Mouse (Mus musculus) layer of hippocampus, adult 6 months (tissue): ENCODE results near the gene Etv6. TPM values are rescaled to one million over a fixed set of nuclear protein-coding genes. Genes with fewer than 3 reads are reported as not detected.

Experiments
- long read RNA-seq, 2 experiments: library from polyadenylated mRNA; unstranded; transcript quantifications; one replicate each; pipeline ENCODE4 v2.0.0; 2019 to 2020
- polyA plus RNA-seq: library from polyadenylated mRNA; unstranded; fragments of <200 nt; fragmentation: Nextera tagmentation; gene quantifications from 2 replicates; pipeline ENCODE4 v1.2.3, GENCODE M21; 2021

The Etv6 gene
- polyA plus RNA-seq = 1.3 and 1.5 TPM in 2 replicates
- long read RNA-seq, experiment 1, full-length matches to known transcripts = 1 of 4 reads
- long read RNA-seq, experiment 1, partial matches to known transcripts = 0 of 4 reads
- long read RNA-seq, experiment 1, other reads (novel, unspliced or antisense) = 3 of 4 reads
- long read RNA-seq, experiment 2, full-length matches to known transcripts = 2 of 11 reads
- long read RNA-seq, experiment 2, partial matches to known transcripts = 4 of 11 reads
- long read RNA-seq, experiment 2, other reads (novel, unspliced or antisense) = 5 of 11 reads

DNA sequence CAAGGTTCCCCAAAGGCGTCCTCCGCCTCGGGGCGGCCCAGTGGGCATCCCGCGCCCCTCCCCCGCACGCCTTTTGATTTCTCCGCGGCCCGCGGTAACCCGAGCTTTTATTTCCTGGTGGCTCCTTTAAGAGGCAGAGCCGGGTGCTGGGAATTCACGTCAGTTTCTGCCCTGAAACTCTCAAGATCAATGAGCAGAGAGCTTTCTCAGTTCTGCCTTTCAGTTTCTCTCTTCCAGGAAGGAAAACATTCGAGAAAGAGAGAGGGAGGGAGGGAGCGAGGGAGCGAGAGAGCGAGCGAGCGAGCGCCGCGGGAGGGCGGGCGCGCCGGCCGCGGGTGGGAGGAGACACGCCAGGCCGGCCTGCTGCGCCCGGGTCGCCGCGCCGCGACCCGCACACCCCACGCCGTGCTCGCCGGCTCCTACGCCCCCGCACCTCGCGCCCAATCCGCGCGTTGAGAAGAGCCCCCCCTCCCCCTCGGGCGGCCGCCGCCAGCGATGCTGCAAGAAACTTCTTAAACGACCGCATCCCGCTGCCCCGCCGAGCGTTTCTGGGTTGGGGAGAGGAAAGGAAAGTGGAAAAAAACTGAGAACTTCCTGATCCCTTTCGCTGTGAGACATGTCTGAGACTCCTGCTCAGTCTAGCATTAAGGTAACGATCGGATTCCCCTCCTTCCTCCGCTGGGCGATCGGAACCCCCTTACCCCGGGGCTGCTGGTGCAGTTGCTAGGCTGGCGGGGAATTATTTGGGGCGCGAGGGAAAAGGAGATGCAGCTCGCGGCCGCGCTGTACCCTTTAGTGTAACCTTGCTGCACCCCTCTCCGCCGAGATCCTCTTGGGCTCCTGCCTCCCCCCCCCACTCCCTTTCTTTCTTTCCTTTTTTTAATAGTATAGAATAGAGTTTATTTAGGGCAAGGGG is at the start of gene Etv6:
TSS of gene Etv6 (plus strand) at position 211 of the 916 bp plus-strand sequence.

Other genes starting within 250 kb of the Etv6 start
- gene Kap, start 181.9 kb upstream of the Etv6 start, polyA plus RNA-seq = not detected in 2 replicates